Mouse (Mus musculus): Measurements from ENCODE around the gene Ctdspl.
A peak's percentile ranks its signal among the peaks of the same experiment; 100 is the strongest.

Gene Ctdspl

DNA sequence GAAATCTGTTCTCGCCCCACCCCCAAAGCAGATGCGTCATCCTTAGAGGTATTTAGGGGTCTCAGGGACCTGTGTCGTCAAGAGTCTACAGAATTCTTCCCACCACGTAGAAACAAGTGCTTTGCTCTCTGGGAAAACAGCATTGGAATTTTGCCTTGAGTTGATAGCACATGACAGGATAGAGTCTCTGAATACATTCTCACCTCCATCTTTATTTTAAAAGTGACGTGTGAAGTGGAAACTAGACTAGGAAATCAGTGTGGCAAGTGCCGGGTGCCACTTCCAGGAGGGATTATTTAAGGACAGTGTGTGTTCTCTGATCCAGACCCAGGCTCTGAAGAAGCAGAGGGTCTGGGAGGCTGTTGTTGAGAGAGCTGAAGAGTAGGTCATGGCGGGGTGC lies 64.2 kb downstream of the Ctdspl start:
- DNase-seq (ENCODE audit: low read depth), result no peak

DNA sequence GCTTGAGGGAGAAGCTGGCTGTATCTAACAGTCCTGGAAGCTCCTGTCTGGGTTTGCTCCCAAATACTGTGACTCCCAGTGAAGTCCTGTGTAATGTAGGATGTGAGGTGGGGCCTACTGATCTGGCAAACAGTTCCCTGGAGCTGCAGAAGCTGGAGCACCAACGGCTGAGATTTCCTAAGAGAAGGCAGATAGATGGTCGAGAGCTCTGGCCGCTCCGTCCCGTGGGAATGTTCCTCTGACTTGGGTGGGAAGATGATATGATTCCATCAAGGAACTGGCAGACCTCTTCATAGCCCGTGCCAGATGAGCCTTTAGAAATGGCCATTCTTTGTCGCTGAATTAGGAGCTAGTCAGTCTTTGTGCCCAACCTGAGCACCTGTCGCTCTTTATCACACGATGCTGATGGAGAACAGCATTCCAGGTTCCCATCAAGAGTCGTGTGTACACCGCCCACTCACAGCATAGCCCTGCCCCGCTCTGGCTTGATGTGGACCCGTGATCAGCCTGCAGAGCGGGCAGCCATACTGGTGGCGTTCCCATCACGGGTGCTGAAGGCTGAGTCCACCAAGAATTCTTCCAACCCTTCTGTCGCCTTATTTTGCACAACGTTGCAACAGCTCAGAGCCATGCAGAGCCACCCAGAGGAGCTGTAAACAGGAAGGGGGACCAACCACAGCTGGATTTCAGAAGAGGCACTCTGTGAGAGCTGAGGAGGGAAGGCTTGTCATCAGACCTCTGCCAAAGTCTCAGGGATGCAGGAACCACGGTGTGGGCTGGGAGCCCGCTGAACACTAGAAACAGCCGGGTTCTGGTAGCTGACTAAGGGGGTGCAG lies 65.7 kb downstream of the Ctdspl start:
- no peak for DNase-seq (ENCODE audit: low read depth)

DNA sequence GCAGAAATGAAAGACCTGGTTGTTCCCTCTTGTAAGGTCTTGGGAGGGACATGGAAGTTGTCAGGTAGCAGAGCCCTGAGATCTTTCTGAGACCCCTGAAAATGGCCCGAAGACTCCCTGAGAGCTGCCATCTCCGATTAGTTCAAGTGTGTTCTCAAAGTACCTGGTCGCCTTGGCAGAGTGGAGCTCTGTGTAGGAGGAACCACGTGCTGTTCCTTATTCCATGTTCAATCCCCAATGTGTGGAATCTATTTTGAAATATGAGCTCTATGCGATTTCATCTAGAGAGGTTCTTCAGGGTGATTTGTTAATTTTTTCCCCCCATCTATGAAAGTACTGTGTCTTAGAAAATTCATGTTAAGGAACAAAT lies 66.3 kb downstream of the Ctdspl start:
- no peak for DNase-seq (ENCODE audit: low read depth)

DNA sequence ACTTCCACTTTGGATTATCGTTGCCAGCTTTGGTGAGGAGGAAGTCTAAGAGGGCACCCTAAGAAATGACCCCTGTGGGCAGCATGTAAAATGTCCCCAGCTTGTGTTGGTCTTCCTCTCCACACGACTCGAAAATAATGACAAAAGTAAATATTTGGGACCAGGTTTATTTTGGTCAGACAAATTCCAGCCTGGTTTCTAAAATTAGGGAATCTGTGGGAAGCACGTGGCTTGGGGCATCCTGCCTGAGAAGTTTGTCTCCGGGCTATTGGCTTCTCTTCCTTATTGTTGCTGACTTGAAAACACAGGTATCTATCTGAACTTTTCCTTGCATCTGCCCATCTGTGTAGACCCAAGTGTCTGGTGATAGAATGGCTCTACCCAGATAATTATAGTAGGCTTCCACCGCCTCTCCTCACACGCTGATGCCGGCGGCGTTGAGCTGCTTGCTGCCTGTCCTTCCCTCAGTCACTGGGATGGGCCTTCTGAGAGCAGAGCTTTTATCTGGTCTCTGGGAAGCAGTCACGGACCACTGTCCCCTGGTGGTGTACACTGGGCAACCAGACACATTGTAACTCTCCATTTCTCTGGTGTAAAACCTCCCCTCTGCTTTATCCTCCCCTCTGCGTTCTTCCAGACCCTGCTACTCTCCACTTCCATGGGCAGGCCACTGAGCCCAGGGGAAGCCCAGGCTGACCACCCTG lies 68.4 kb downstream of the Ctdspl start:
- DNase-seq (ENCODE audit: low read depth), result no peak

DNA sequence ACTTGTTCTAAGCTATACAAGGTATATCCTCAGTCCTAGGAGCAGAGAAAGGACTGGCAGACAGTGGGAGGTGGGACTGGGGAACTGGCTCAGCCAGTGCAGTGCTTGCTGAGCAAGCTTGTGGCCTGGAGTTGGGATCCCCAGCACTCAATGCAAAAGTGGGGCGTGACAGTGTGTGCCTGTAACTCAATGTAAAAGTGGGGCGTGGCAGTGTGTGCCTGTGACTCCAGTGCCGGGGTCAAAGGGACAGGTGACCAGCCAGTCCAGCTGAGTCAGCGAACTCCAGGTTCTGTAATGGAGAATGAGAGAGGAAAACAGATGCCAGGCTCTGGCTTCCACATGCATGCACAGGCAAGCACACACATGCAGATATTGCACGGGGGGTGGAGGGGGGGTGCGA lies 69.3 kb downstream of the Ctdspl start:
- DNase-seq (ENCODE audit: low read depth), result no peak

DNA sequence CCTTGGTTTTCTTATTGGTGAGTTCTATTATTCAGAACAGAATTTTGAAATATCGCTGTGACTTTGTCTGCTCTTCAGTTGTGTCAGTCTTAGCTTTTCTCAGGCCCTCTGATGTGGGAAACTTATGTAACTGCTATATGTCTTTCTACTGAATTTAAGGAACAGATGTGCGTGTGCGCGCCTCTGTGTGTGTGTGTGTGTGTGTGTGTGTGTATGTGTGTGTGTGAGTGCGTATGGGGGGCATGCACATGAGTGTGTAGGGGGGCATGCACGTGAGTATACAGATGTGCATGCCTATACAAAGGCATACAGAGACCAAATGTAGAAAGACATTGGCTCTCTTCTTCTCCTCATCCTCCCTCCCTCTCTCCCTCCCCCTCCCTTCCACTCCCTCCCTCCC lies 71.0 kb downstream of the Ctdspl start:
- DNase-seq (ENCODE audit: low read depth), result no peak

DNA sequence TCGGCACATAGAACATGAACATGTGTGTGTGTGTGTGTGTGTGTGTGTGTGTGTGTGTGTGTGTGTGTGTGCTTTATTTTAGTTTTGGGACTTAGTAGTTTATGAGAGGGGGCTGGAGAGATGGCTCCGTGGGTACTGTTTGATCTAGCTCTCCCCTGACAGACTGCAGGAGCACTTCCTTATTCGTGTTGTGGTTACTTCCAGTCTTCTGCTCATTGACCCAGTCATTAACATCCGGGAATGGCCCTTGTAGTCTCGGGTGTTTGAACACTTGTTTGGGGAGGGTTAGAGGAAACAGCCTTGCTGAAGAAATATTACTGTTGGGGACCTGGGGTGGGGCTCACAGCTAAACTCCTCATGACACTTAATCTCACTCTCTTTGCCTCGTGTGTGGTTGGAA lies 73.9 kb downstream of the Ctdspl start:
- no peak for DNase-seq (ENCODE audit: low read depth)

DNA sequence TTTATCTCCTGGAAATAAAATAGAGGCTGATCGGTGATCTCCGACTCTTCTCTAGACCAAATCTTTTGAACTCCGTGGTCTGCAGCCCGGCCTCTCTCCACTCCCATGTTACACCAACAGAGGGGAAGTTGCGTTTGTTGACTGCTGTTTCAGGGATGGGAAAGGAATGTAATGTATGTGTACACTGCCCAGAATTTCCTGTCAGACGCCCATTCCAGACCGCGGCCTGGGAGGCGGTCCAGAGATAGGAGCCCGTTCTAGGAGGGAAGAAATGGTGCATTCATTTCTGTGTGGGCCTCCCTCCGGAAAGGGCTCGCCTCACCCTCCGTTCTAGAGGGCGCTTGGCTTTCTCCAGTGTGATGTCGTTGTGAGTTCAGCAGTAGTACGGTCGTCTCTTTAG lies 76.0 kb downstream of the Ctdspl start:
- peak; percentile 83 for DNase-seq (ENCODE audit: low read depth)

DNA sequence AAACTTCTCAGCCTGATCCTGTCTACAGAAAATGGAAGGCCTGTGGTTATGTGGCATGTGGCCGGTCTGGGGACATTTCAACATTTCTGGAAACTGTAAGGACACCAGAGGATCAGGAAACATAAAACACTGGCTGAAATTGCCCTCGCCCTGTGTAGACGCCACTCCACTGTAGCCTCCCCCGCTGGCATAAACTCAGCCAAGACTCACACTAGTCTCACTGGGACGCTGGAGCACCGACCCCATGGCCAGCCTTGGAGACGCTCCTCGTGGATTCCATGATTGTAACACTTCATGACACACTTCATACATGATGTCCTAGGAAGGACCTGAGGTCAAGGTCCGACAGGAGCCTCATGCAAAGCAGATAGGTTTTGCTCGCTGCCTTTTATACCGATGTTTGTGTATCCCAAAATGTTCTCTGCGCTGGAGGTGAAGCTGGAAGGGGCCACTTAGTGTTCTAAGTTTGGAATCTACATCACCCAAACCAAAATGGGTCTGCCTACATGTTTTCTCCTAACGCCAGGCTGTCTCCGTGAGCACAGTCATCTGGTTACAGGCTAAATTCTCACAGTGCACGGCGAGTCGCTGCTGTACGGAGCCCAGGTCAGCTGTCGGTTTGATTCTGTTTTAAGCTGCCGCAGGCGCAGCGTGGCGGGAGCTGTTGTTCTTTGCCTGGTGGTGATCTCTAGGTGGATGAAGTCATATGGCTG lies 77.9 kb downstream of the Ctdspl start:
- DNase-seq (ENCODE audit: low read depth), result no peak

DNA sequence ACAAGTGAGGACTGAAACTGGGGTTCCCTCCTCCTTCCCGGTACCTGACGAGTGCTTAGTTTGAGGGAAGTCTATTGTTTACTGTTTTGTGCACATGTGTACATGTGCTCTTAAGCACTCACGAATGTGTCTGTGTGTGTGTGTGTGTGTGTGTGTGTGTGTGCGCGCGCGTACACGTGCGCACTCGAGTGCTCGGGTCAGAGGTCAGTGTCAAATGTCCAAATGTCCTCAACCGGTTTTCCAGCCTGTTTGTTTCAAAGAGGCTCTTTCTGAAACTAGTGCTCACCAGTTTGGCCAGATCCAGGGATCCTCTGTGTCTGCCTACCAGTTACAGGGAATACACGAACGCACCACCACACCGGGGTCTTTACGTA lies 78.4 kb downstream of the Ctdspl start:
- DNase-seq (ENCODE audit: low read depth), result no peak

DNA sequence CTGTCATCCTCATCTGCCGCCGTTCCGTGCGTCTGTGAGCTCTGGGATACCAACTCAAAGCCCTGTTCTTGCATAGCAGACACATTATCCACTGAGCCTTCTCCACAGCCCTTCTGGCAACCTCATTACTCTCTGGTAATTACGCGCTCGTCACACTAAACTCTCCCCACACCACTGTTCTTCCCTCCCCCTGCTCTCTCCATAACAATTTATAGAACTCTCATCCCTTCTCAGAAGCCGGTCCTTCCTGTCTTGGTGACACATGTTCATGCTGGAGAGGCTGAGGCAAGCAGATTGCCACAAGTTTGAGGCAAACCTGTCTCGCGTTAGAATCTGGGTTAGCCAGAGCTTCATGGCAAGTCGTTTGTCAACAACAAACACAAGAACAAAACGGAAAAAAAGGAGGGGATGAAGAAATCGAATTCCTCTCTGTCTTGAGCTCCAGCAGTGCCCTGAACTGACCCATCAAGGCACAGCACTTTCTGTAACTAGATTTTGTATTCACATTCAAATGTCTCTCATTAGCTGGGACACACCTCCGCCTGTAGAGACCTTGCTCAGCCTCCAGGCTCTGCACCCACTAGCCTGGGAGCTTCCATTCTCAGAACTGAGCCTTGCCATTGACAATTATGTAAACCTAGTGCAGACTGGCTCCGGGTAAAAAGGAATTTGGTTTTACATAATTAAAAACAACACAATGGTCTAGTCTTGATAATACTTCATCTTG lies 79.2 kb downstream of the Ctdspl start:
- no peak for DNase-seq (ENCODE audit: low read depth)

DNA sequence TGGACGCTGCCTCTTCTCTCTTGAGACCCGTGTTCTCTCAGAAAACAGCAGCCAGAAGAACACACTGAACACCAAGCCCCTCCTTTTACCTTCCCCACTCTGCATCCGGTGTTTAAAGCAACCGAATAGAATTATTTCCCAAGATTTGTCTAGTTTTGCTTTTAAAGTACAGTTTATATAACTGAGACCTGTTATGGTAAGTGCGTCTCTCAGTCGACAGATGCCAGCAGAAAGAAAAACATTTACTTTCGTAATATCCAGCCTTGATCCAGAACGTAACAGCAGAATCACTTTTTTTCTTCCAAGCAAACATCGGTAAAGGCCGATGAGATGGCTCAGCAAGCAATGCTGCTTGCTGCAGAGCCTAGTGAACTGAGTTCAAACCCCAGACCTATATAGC lies 81.0 kb downstream of the Ctdspl start:
- DNase-seq (ENCODE audit: low read depth), result peak; percentile 25

DNA sequence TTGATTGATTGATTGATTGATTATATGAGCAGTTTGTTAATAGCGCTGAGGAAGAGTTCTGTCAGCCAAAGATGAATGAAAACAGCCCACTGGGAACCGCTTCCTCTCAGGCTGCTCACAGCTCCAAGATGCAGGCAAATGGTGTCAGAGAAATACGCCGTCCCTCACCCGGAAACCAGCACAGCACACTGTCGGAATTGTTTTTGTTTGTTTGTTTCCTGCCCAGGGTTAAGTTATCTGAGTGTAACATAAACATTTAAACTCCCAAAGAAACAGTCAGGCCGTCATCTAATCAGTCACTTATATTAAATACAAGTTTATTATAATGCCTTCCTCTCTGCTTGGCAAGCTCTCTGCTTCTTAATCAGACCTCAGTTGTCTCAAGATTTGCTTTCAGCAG lies 82.6 kb downstream of the Ctdspl start:
- no peak for DNase-seq (ENCODE audit: low read depth)

DNA sequence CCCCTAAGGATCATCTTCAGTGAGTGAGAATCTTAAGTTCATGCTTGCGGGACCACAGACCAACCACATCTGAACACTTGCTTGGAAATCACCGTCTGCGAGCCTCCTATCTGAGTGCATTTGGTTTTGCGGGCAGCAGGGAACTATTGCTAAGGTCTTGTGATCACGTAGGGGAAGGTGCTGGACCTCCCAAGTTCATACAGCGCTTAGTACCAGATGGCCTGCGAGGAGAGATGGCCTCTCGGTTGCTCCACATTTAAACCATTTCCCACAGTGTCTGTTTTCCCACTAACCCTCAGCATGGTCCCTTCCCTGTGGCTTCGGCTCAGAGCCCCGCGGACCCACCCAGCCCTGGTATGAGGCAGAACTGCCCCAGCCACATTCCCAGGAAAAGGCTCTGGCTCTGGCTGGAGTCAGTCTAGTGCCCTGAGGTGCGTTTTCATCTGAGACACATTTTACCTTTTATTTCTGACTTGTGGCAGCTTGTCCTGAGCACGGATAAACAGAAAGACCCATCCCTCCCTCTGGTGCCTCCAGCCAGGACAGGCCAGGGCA lies 84.0 kb downstream of the Ctdspl start:
- DNase-seq (ENCODE audit: low read depth), result no peak

DNA sequence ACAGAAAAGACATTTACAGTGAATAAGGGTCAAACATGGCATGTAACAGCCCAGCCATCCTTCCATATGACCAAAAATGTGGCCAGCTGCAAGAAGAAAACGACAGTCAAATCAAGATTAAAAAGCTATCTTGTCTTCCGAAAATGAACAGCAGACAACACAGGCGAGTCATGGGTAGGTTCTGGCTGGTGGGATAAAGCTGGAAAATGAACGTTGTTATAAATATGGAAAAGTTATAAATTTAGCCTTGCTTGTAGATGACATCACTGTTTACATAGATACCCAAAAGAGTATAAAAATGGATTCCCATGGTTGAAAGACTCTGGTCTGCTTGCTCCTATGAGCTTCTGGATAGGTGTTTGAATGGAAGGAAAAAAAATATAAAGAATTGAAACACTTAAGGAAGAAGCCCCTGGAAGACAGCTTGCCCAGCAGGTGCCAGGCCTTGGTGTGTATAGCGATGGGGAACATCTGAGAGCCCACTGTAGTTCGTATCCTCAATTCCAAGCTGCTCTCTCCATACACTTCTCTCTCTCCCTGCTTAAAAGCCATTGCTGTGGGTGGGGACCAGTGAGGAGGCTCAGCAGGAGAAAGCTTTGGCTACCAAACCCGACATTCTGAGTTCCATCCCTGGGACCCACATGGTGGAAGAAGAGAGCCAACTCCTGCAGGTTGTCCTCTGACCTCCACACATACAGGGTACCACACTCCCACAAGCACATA lies 90.7 kb downstream of the Ctdspl start:
- no peak for DNase-seq (ENCODE audit: low read depth)

DNA sequence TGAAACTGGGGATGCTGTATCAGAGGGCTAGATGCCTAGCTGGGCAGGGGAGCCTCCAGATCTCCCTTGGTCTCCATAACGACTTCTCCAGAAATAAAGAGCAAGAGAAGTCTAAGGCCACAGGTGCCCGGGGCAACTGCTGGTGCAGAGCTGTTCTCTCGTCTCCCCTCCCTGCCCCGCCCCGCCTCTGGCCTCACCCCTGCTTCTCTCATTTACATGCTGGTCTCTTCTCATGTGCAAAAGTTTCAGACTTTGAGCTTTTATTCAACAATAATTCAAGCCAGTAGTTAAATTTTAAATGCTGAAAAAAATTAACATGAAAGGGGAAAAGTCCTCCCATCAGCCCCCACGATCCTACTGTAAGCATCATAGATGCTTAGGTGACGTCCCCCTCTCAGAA lies 95.5 kb downstream of the Ctdspl start:
- no peak for DNase-seq (ENCODE audit: low read depth)

DNA sequence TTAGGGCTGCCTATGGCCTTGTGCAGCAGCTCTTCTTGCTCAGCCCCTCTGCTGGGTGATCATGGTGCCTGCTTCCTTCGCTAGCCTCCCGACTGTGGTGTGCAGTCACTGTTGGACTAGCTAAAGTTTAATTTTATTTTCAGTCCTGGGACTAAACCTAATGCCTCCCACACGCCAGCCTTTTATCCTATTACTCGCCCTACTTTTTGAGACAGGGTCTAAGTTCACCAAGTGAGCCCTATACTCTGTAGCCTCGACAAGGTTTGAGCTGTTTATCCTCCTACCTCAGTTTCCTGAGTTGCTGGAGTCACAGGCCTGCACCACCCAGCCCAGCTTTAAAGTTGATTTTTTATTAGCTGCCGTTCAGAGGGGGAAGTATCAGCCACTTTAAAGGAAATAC lies 99.0 kb downstream of the Ctdspl start:
- DNase-seq (ENCODE audit: low read depth), result no peak

DNA sequence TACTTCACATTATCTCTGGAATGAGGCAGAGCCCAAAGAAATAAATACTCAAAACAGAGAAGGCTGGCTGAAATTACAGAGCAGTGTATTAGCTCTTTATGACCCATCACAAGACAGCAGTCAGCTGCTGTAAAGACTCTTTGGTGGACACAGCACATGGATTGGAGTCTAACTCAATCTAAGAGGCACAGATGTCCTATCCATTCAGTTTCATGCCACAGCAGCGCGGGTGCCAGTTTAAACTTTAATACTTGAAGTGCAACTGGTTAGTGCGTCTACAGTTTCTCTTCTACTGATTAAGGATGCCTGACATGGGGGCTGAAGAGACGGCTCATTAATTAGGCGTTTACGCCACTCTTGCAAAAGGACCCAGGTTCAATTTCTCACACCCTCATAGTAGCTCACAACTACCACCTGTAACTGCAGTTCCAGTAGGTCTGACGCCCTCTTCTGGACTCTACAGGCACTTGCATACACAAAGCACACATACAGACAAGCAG lies 99.6 kb downstream of the Ctdspl start:
- DNase-seq (ENCODE audit: low read depth), result no peak

DNA sequence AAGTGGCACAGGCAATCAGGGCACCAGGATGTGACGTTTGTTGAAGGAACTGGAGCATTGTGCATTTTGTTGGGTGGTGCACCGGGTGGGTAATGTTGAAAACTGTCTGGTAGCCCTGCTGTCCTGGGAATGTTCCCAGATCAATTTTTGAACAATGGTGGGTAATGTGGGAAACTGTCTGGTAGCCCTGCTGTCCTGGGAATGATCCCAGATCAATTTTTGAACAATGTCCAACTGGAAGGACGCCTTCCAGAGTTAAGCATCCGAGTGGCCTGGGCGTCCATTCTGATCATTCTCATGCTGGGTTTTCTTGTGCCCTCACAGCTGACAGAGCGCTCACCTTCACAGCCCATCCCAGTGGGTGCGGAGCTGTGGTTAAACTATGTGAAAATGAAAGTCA lies 101.1 kb downstream of the Ctdspl start:
- DNase-seq (ENCODE audit: low read depth), result no peak

DNA sequence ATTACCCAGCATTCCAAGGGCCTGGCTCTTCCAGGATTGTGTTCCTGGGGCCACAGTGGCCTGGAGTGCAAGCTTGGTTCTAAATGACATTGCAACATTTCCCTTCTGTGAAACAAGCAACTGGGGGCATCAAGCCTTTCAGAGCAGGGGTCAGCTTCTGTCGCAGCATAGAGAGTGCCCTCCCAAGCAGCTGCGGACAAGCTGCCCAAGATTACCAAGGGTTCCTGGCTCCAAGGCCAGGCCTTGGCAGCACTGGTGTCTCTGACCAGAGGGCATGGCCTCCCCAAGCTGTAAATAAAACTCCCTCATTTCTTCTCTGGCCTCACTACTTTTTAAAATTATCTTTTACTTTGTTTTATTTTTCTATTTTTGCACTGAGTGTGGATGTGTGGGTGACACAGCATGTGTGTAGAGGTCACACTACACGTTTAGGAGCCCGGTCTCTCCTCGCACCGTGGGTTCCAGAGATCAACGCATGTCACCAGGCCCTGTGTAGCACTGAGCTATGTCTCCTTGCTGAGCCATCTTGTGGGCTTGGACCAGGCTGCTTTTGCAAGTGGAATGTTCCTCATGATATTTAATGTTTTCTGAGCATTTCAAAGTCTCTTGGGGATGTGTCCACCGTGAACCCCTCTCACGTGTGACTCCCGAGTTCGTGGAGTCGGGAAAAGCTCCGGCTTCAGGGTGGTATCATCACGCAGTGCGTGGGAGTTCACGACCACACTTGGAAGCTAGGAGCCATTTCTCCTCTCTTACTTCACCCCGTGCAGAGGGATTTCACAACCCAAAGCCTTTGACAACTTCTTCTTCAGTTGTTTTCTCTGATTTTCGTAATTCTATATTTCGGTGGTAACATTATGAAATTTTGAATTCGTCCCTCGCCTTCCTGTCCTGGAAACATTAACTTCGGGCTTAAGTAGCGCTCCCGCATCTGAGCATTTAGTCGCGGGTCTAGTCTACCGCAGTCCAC lies 102.3 kb downstream of the Ctdspl start:
- no peak for DNase-seq (ENCODE audit: low read depth)

Data from NIH3T3 (cell line).